Mouse (Mus musculus) bone marrow, adult 2 months (tissue): Measurements from ENCODE around the gene Pphln1. TPM values are rescaled to one million over a fixed set of nuclear protein-coding genes. Genes with fewer than 3 reads are reported as not detected.

Experiments
- H3K27ac ChIP-seq: fragments of 200-500 bp; 2 replicates; pipeline ENCODE4 v1.5.1; 2012; ENCODE audit warnings: low read depth, mild to moderate bottlenecking, control low read depth, inconsistent platforms, low read length; ENCODE audit not compliant: control insufficient read depth, poor library complexity, insufficient read depth
- H3K4me1 ChIP-seq: fragments of 200-500 bp; 2 replicates; pipeline ENCODE4 v1.6.1; 2011; ENCODE audit warnings: low read length; ENCODE audit not compliant: control insufficient read depth, insufficient read depth
- H3K4me3 ChIP-seq: fragments of 200-500 bp; replicated peaks from 2 replicates; pipeline ENCODE3; 2011; ENCODE audit warnings: mild to moderate bottlenecking, low read depth, low read length, control low read depth; ENCODE audit not compliant: control insufficient read depth
- CTCF ChIP-seq: fragments of 200-500 bp; IDR thresholded peaks from 2 replicates; pipeline ENCODE4 v1.5.1; 2011; ENCODE audit warnings: low read length, control low read depth; ENCODE audit not compliant: control insufficient read depth, insufficient read depth
- POLR2A ChIP-seq: fragments of 200-500 bp; IDR thresholded peaks from 2 replicates; pipeline ENCODE4 v1.6.1; 2011; ENCODE audit warnings: low read depth, mild to moderate bottlenecking, control low read depth, low read length, borderline replicate concordance; ENCODE audit not compliant: control insufficient read depth
- WGBS: fragments of 180-500 bp; shearing (Covaris S2); methylation state at CpG from one replicate; pipeline ENCODE4 v1.1.7; 2018; 5-methylcytosine and 5-hydroxymethylcytosine counted together
- polyA plus RNA-seq: library from polyadenylated mRNA; stranded (reverse); fragments of >200 nt; gene quantifications from 2 replicates; pipeline ENCODE4 v1.2.4, GENCODE M21; 2011; ENCODE audit warnings: low replicate concordance; ENCODE audit not compliant: missing spikeins, insufficient read depth, insufficient read length

The Pphln1 gene
- polyA plus RNA-seq, 1 experiment = 9.0 TPM

GRCm38 (mm10) chr15:93477729-93478128, 79.6 kb downstream of the Pphln1 start:
- Histone ChIP-seq H3K27ac (no peak overlapping the region), H3K4me1 (no peaks in the 10 kb centered on the region), H3K4me3 (no peak overlapping the region)
- WGBS = 77% methylated on average over 4 of the region's 4 CpGs
- TF ChIP-seq CTCF = no peak
- no peak for TF ChIP-seq POLR2A

DNA sequence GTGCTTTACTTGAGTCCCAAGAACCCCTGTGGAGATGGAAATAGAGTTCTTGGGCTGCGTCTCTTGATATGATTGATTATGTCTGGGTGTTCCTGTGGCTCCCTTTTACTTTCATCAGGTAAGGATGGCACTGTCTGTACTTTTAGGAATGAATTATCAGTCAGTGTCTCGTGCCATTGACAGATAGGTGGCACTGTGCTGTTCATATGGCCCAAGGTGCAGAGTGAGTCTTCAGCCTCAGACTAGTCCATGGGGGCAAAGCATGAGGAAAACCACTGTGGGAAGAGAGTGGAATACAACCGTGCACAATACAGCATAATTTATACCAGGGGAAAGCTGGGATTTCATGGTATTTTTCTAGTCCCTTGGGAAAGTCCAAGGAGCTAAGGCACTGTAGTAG, 80.5 kb downstream of the Pphln1 start:
- WGBS = 72% methylated on average over 3 of the region's 3 CpGs
- H3K27ac ChIP-seq = no peak overlapping the region
- H3K4me1 ChIP-seq = no peaks in the 10 kb centered on the region
- H3K4me3 ChIP-seq = no peak overlapping the region
- TF ChIP-seq POLR2A (no peak), CTCF (0 out of 2 replicates have a peak, but pooled peaks have one; percentile 13)

GRCm38 (mm10) chr15:93479445-93479844, 81.3 kb downstream of the Pphln1 start:
- H3K4me1 ChIP-seq = no peaks in the 10 kb centered on the region
- WGBS = 89% methylated on average over 4 of the region's 4 CpGs
- TF ChIP-seq CTCF (no peak), POLR2A (no peak)

GRCm38 (mm10) chr15:93481112-93481511, 83.0 kb downstream of the Pphln1 start:
- Histone ChIP-seq H3K4me1 (no peaks in the 10 kb centered on the region), H3K27ac (no peak overlapping the region), H3K4me3 (no peak overlapping the region)
- WGBS = 90% methylated on average over 10 of the region's 10 CpGs
- no peak for TF ChIP-seq POLR2A
- no peak for TF ChIP-seq CTCF

More at GRCm38 (mm10) chr15:93479445-93479844, 81.3 kb downstream of the Pphln1 start:
- Histone ChIP-seq H3K4me3 (no peak overlapping the region), H3K27ac (no peak overlapping the region)

GRCm38 (mm10) chr15:93484261-93484710, 86.1 kb downstream of the Pphln1 start:
- H3K4me3 ChIP-seq = no peak overlapping the region
- no peak overlapping the region for H3K27ac ChIP-seq
- no peaks in the 10 kb centered on the region for H3K4me1 ChIP-seq
- TF ChIP-seq POLR2A = no peak
- no peak for TF ChIP-seq CTCF
- 87% methylated on average over 7 of the region's 7 CpGs for WGBS

GRCm38 (mm10) chr15:93485252-93485651, 87.1 kb downstream of the Pphln1 start:
- TF ChIP-seq CTCF = no peak
- no peak for TF ChIP-seq POLR2A
- WGBS = 73% methylated on average over 3 of the region's 3 CpGs
- Histone ChIP-seq H3K27ac (no peak overlapping the region), H3K4me1 (no peaks in the 10 kb centered on the region), H3K4me3 (no peak overlapping the region)

DNA sequence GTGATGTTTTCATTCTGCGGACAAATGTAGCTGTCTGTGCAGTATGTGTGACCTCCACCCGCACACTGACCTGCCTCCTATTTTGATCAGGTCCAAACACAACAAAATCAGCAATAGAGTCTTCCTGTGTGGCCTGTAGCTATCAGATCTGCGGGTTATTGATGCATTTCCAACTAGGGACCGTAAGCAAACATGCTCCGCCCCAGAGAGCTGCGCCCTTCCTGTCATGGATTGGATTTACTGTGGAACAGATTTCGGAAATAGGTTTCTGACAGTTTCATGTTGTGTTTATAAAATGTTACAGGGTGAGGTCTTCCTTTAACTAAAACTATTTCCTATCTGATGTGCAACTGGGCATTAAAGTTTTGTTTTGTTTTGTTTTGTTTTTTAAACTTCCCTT, 87.9 kb downstream of the Pphln1 start:
- Histone ChIP-seq H3K27ac (no peak overlapping the region), H3K4me1 (no peaks in the 10 kb centered on the region), H3K4me3 (no peak overlapping the region)
- no peak for TF ChIP-seq POLR2A
- no peak for TF ChIP-seq CTCF
- 84% methylated on average over 7 of the region's 7 CpGs for WGBS

- WGBS = 89% methylated on average over 4 of the region's 4 CpGs
- Histone ChIP-seq H3K4me3 (no peak overlapping the region), H3K4me1 (no peaks in the 10 kb centered on the region), H3K27ac (no peak overlapping the region)
- TF ChIP-seq POLR2A (no peak), CTCF (no peak)
Observed at GRCm38 (mm10) chr15:93489597-93489996, 91.4 kb downstream of the Pphln1 start.

DNA sequence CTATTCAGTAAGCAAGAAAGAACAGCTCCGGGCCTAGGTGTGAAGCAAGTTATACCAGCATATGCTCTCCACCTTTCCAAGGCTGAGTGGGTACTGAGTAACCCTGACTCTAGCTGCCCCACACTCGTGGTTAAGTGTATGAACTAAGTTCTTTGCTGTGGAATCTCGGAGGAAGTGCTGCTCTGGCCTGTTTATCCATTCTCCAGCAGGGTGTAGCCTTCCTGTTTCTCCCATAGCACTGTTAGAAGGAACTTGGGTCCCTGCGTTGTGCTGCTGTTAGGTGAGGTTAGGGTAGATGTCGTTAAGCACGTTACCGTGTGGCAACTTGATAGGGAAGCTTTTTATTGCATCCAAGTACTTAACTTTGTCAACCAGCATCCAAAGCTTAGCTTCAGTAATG, 96.5 kb downstream of the Pphln1 start:
- 71% methylated on average over 7 of the region's 7 CpGs for WGBS
- no peak overlapping the region for H3K4me3 ChIP-seq
- H3K27ac ChIP-seq = no peak overlapping the region
- no peaks in the 10 kb centered on the region for H3K4me1 ChIP-seq
- TF ChIP-seq CTCF (no peak), POLR2A (no peak)
